Mouse (Mus musculus) heart, embryonic 15.5 days (tissue): Measurements from ENCODE around the gene Pacsin3. TPM values are rescaled to one million over a fixed set of nuclear protein-coding genes. Genes with fewer than 3 reads are reported as not detected.

Experiments used
- ATAC-seq: fragments of 200-750 bp; cut with Nextera tagmentation; replicated peaks from 2 replicates; pipeline ENCODE4 v1.8.0; 2017; ENCODE audit warnings: low read depth, moderate TSS enrichment; ENCODE audit not compliant: insufficient number of reproducible peaks, insufficient read depth, low FRiP score
- H3K27ac ChIP-seq: fragments of 300-500 bp; sonication (generic); 2 replicates; pipeline ENCODE4 v1.5.1; 2015; ENCODE audit warnings: mild to moderate bottlenecking, inconsistent platforms
- H3K27me3 ChIP-seq: fragments of 300-500 bp; sonication (generic); 2 replicates; pipeline ENCODE4 v1.6.1; 2015; ENCODE audit warnings: inconsistent platforms
- H3K36me3 ChIP-seq: fragments of 300-500 bp; sonication (generic); 2 replicates; pipeline ENCODE4 v1.6.1; 2015; ENCODE audit warnings: mild to moderate bottlenecking, inconsistent platforms
- H3K4me1 ChIP-seq: fragments of 300-500 bp; sonication (generic); replicated peaks from 2 replicates; pipeline ENCODE4 v1.6.1; 2015; ENCODE audit warnings: inconsistent platforms
- H3K4me2 ChIP-seq: fragments of 300-500 bp; sonication (generic); 2 replicates; pipeline ENCODE4 v1.6.1; 2015; ENCODE audit warnings: inconsistent platforms, mild to moderate bottlenecking, moderate library complexity
- H3K4me3 ChIP-seq: fragments of 300-500 bp; sonication (generic); 2 replicates; pipeline ENCODE4 v1.5.1; 2015; ENCODE audit warnings: mild to moderate bottlenecking, inconsistent platforms
- H3K9ac ChIP-seq: fragments of 300-500 bp; sonication (generic); 2 replicates; pipeline ENCODE4 v1.6.1; 2015; ENCODE audit warnings: mild to moderate bottlenecking, inconsistent platforms
- H3K9me3 ChIP-seq: fragments of 300-500 bp; sonication (generic); replicated peaks from 2 replicates; pipeline ENCODE4 v1.6.1; 2016; ENCODE audit warnings: inconsistent platforms
- WGBS: fragments of 180-500 bp; shearing (Covaris S2); methylation state at CpG from one replicate; pipeline ENCODE4 v1.1.7; 2015; ENCODE audit warnings: mixed read lengths; 5-methylcytosine and 5-hydroxymethylcytosine counted together
- polyA plus RNA-seq: library from polyadenylated mRNA; unstranded; fragments of >200 nt; fragmentation: Nextera tagmentation; extraction: Ambion mirVana; gene quantifications from 2 replicates; pipeline ENCODE4 v1.2.1, GENCODE M21; 2015

The Pacsin3 gene
- polyA plus RNA-seq, 1 experiment from 2014 or later, result 47.6 TPM

GRCm38 (mm10) chr2:91263692-91264660 lies 8.2 kb downstream of the Pacsin3 start:
- peaks cover 31% of the 10 kb centered on the region for H3K4me1 ChIP-seq
- H3K4me3 ChIP-seq, result peak overlapping the region; percentile 87
- peaks cover 56% of the 10 kb centered on the region for H3K36me3 ChIP-seq
- no peak for ATAC-seq
- WGBS, result 85% methylated on average over 17 of the region's 17 CpGs
- no peaks in the 10 kb centered on the region for H3K27me3 ChIP-seq
- no peaks in the 10 kb centered on the region for H3K9me3 ChIP-seq
- peak overlapping the region; percentile 70 for H3K4me2 ChIP-seq
- peak overlapping the region; percentile 65 for H3K9ac ChIP-seq
- H3K27ac ChIP-seq, result peak overlapping the region; percentile 94

- H3K4me3 ChIP-seq, result peak within 1 kb of the TSS; percentile 87
- no peaks in the 10 kb centered on the region for H3K9me3 ChIP-seq
- H3K27ac ChIP-seq, result peak within 1 kb of the TSS; percentile 94
- H3K4me2 ChIP-seq, result peak within 1 kb of the TSS; percentile 77
- H3K4me1 ChIP-seq, result peaks cover 22% of the 10 kb centered on the region
- peak; percentile 98 for ATAC-seq
- H3K9ac ChIP-seq, result peak within 1 kb of the TSS; percentile 90
- peaks cover 66% of the 10 kb centered on the region for H3K36me3 ChIP-seq
- no peaks in the 10 kb centered on the region for H3K27me3 ChIP-seq
- WGBS, result 1% methylated on average over 72 of the region's 72 CpGs
Observed at GRCm38 (mm10) chr2:91264711-91265681, 9.2 kb downstream of the Pacsin3 start, which contains the start of gene Arfgap2. Gene Arfgap2, plus strand, starts transcription at chr2:91264974.

GRCm38 (mm10) chr2:91268042-91268441 lies 12.3 kb downstream of the Pacsin3 start:
- Histone ChIP-seq H3K27ac (no peak overlapping the region), H3K4me3 (no peak overlapping the region), H3K36me3 (peaks cover 71% of the 10 kb centered on the region), H3K9ac (no peak overlapping the region), H3K4me2 (no peak overlapping the region), H3K27me3 (no peaks in the 10 kb centered on the region), H3K9me3 (no peaks in the 10 kb centered on the region), H3K4me1 (peaks cover 17% of the 10 kb centered on the region)
- no peak for ATAC-seq
- WGBS, result 94% methylated on average over 3 of the region's 3 CpGs

DNA sequence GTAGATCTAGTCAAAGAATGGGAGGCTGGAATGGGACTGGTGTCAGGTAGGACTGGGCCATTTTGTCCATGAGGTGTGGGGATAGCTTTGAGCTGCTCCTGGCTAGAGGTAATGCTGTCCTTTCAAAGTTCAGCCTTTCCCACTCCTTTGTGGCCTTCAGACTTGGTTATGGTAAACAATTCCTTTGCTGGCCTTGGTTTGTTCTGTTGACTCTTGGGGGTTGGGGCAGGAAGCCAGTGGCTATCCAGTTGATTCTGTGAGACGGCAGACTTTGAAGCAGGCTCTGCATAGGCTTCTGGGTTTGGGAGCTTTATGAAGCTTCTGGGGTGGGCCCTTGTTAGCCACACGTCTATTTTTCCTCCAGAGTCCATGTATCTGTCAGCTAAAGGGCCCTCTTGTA lies 13.0 kb downstream of the Pacsin3 start:
- Histone ChIP-seq H3K9me3 (no peaks in the 10 kb centered on the region), H3K4me3 (no peak overlapping the region), H3K36me3 (peaks cover 72% of the 10 kb centered on the region), H3K4me2 (no peak overlapping the region), H3K4me1 (peaks cover 17% of the 10 kb centered on the region), H3K9ac (no peak overlapping the region), H3K27me3 (no peaks in the 10 kb centered on the region), H3K27ac (no peak overlapping the region)
- no peak for ATAC-seq
- WGBS, result 78% methylated on average over 2 of the region's 2 CpGs

GRCm38 (mm10) chr2:91269687-91270133 lies 14.0 kb downstream of the Pacsin3 start:
- Histone ChIP-seq H3K4me2 (no peak overlapping the region), H3K36me3 (peaks cover 79% of the 10 kb centered on the region), H3K27ac (no peak overlapping the region), H3K4me1 (peaks cover 8% of the 10 kb centered on the region), H3K9me3 (no peaks in the 10 kb centered on the region), H3K27me3 (no peaks in the 10 kb centered on the region), H3K9ac (no peak overlapping the region), H3K4me3 (no peak overlapping the region)
- 94% methylated on average over 8 of the region's 8 CpGs for WGBS
- ATAC-seq, result no peak

GRCm38 (mm10) chr2:91278749-91279371 lies 23.1 kb downstream of the Pacsin3 start:
- H3K36me3 ChIP-seq, result peaks cover 33% of the 10 kb centered on the region
- peaks cover 19% of the 10 kb centered on the region for H3K4me1 ChIP-seq
- no peak overlapping the region for H3K4me3 ChIP-seq
- no peak overlapping the region for H3K4me2 ChIP-seq
- H3K27ac ChIP-seq, result no peak overlapping the region
- H3K9me3 ChIP-seq, result no peaks in the 10 kb centered on the region
- H3K27me3 ChIP-seq, result no peaks in the 10 kb centered on the region
- WGBS, result 40% methylated on average over 10 of the region's 10 CpGs
- ATAC-seq, result no peak
- no peak overlapping the region for H3K9ac ChIP-seq

- H3K36me3 ChIP-seq, result peaks cover 28% of the 10 kb centered on the region
- H3K4me2 ChIP-seq, result no peak overlapping the region
- no peak overlapping the region for H3K27ac ChIP-seq
- no peak overlapping the region for H3K4me3 ChIP-seq
- WGBS, result 72% methylated on average over 2 of the region's 2 CpGs
- H3K27me3 ChIP-seq, result no peaks in the 10 kb centered on the region
- no peaks in the 10 kb centered on the region for H3K9me3 ChIP-seq
- H3K4me1 ChIP-seq, result peaks cover 20% of the 10 kb centered on the region
- no peak for ATAC-seq
- H3K9ac ChIP-seq, result no peak overlapping the region
Observed at GRCm38 (mm10) chr2:91279372-91279755, 23.6 kb downstream of the Pacsin3 start.

- H3K4me3 ChIP-seq, result no peak overlapping the region
- H3K4me2 ChIP-seq, result no peak overlapping the region
- no peaks in the 10 kb centered on the region for H3K9me3 ChIP-seq
- no peak for ATAC-seq
- no peak overlapping the region for H3K27ac ChIP-seq
- H3K9ac ChIP-seq, result no peak overlapping the region; the same call in 1 of the 2 replicates
- WGBS, result 37% methylated on average over 5 of the region's 5 CpGs
- no peaks in the 10 kb centered on the region for H3K27me3 ChIP-seq
- peaks cover 29% of the 10 kb centered on the region for H3K4me1 ChIP-seq
- peaks cover 8% of the 10 kb centered on the region; the same call in 1 of the 2 replicates for H3K36me3 ChIP-seq
Observed at GRCm38 (mm10) chr2:91281366-91281765, 25.6 kb downstream of the Pacsin3 start.

- no peak overlapping the region for H3K4me2 ChIP-seq
- 67% methylated on average over 3 of the region's 3 CpGs for WGBS
- no peak overlapping the region for H3K27ac ChIP-seq
- no peak for ATAC-seq
- peaks cover 29% of the 10 kb centered on the region for H3K4me1 ChIP-seq
- no peak overlapping the region for H3K9ac ChIP-seq
- H3K27me3 ChIP-seq, result no peaks in the 10 kb centered on the region
- H3K9me3 ChIP-seq, result no peaks in the 10 kb centered on the region
- no peak overlapping the region for H3K4me3 ChIP-seq
- H3K36me3 ChIP-seq, result no peaks in the 10 kb centered on the region
Observed at GRCm38 (mm10) chr2:91283972-91284371, 28.2 kb downstream of the Pacsin3 start.

GRCm38 (mm10) chr2:91284375-91285199 lies 28.8 kb downstream of the Pacsin3 start:
- Histone ChIP-seq H3K4me3 (no peak overlapping the region), H3K9ac (0 out of 2 replicates have a peak overlapping the region, but pooled peaks have one; percentile 9), H3K27me3 (no peaks in the 10 kb centered on the region), H3K36me3 (no peaks in the 10 kb centered on the region), H3K4me2 (no peak overlapping the region), H3K4me1 (peaks cover 29% of the 10 kb centered on the region), H3K9me3 (no peaks in the 10 kb centered on the region), H3K27ac (peak overlapping the region; percentile 52)
- 49% methylated on average over 13 of the region's 13 CpGs for WGBS
- ATAC-seq, result no peak
